Mouse (Mus musculus): ENCODE results near the gene Veph1. TPM values are rescaled to one million over a fixed set of nuclear protein-coding genes. Genes with fewer than 3 reads are reported as not detected.

Gene Veph1
- polyA plus RNA-seq, 1 experiment, result 7.7 TPM

- no peaks in the 10 kb centered on the region; the same call in 1 of the 2 replicates for H3K36me3 ChIP-seq (ENCODE audit: control insufficient read depth, insufficient read depth, low read length)
- H3K4me1 ChIP-seq (ENCODE audit: control insufficient read depth, insufficient read depth, low read length), result no peaks in the 10 kb centered on the region
- 72% methylated on average over 6 of the region's 6 CpGs for WGBS
- no peak for DNase-seq
- no peak overlapping the region for H3K27ac ChIP-seq (ENCODE audit: insufficient read depth, low read depth, low read length)
- TF ChIP-seq POLR2A (IDR thresholded peaks at IDR 0.05; ENCODE audit: low read depth, low read length) (no peak), CTCF (conservative IDR thresholded peaks at IDR 0.05; ENCODE audit: insufficient read depth, insufficient read length, low read depth, low read length) (no peak)
- no peaks in the 10 kb centered on the region for H3K27me3 ChIP-seq (replicated peaks; ENCODE audit: control insufficient read depth, insufficient read depth, low read length)
- H3K4me3 ChIP-seq (ENCODE audit: insufficient read depth, low read depth, low read length), result no peak overlapping the region
Measured at GRCm38 (mm10) chr3:66162612-66163011, 134.0 kb downstream of the Veph1 start.

- H3K36me3 ChIP-seq (ENCODE audit: control insufficient read depth, insufficient read depth, low read length), result no peaks in the 10 kb centered on the region; the same call in 1 of the 2 replicates
- no peaks in the 10 kb centered on the region for H3K27me3 ChIP-seq (replicated peaks; ENCODE audit: control insufficient read depth, insufficient read depth, low read length)
- H3K27ac ChIP-seq (ENCODE audit: insufficient read depth, low read depth, low read length), result no peak overlapping the region
- TF ChIP-seq CTCF (conservative IDR thresholded peaks at IDR 0.05; ENCODE audit: insufficient read depth, insufficient read length, low read depth, low read length) (no peak), POLR2A (IDR thresholded peaks at IDR 0.05; ENCODE audit: low read depth, low read length) (no peak)
- WGBS, result 76% methylated on average over 8 of the region's 8 CpGs
- no peak for DNase-seq
- no peak overlapping the region for H3K4me3 ChIP-seq (ENCODE audit: insufficient read depth, low read depth, low read length)
- H3K4me1 ChIP-seq (ENCODE audit: control insufficient read depth, insufficient read depth, low read length), result no peaks in the 10 kb centered on the region
Measured at GRCm38 (mm10) chr3:66157947-66158346, 138.7 kb downstream of the Veph1 start.

GRCm38 (mm10) chr3:66137601-66138000, 159.0 kb downstream of the Veph1 start:
- H3K27ac ChIP-seq (ENCODE audit: insufficient read depth, low read depth, low read length), result no peak overlapping the region
- H3K27me3 ChIP-seq (replicated peaks; ENCODE audit: control insufficient read depth, insufficient read depth, low read length), result no peaks in the 10 kb centered on the region
- 77% methylated on average over 7 of the region's 7 CpGs for WGBS
- DNase-seq, result no peak
- no peaks in the 10 kb centered on the region for H3K36me3 ChIP-seq (ENCODE audit: control insufficient read depth, insufficient read depth, low read length)
- TF ChIP-seq CTCF (conservative IDR thresholded peaks at IDR 0.05; ENCODE audit: insufficient read depth, insufficient read length, low read depth, low read length) (no peak), POLR2A (IDR thresholded peaks at IDR 0.05; ENCODE audit: low read depth, low read length) (no peak)
- H3K4me1 ChIP-seq (ENCODE audit: control insufficient read depth, insufficient read depth, low read length), result no peaks in the 10 kb centered on the region
- H3K4me3 ChIP-seq (ENCODE audit: insufficient read depth, low read depth, low read length), result no peak overlapping the region

DNA sequence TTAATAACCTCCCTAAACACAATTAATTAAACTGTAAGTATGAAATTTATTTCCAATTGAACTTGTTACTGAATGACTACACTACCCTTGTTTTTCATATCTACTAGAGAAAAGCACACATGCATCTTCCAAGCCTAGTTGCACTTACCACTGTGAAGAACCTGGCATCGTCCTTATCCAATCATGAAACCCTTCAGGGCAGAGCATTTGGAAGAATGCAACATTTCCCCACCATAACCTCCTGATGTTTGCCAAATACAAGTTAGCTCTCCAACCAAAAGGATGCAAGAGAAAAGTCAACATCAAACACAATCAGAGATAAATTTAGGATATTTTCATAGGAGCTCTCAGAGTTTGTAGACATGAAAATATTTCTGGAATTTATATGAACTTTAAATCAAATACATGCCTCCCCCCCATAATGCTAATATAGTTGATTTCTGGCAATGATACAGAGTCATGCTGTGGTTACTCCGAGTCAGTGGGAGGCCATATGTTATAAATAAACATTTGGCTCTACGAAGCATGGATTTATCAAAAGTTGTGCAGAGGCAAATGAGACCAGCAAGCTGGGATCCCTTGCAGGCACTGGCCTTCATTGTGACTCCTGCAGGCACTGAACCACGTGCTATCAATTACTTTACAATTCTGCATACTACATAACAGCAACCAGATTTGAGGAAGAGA, 165.2 kb downstream of the Veph1 start:
- no peak for TF ChIP-seq CTCF (conservative IDR thresholded peaks at IDR 0.05; ENCODE audit: insufficient read depth, insufficient read length, low read depth, low read length)
- no peak for TF ChIP-seq POLR2A (IDR thresholded peaks at IDR 0.05; ENCODE audit: low read depth, low read length)
- Histone ChIP-seq H3K4me1 (ENCODE audit: control insufficient read depth, insufficient read depth, low read length) (no peaks in the 10 kb centered on the region), H3K27me3 (replicated peaks; ENCODE audit: control insufficient read depth, insufficient read depth, low read length) (no peaks in the 10 kb centered on the region), H3K4me3 (ENCODE audit: insufficient read depth, low read depth, low read length) (no peak overlapping the region), H3K27ac (ENCODE audit: insufficient read depth, low read depth, low read length) (no peak overlapping the region), H3K36me3 (ENCODE audit: control insufficient read depth, insufficient read depth, low read length) (no peaks in the 10 kb centered on the region)
- WGBS, result 62% methylated on average over 4 of the region's 4 CpGs
- no peak for DNase-seq

DNA sequence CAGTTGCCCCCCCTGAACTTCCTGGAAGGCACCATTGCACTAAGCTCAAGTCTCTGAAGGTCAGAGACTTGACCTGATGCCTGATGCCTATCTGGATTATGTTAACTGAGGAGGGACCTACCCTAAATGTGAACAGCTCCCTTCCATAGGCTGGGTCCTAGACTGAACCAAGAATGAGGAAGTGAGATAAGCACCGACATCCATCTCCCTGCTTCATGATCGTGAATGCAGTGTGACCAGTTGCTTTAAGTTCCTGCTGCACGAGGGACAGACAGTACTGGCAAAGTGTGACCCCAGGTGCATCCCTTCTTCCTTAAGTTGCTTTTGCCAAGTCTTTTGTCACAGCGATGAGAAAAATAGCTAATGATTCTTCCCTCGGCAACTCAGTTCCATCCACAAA, 166.9 kb downstream of the Veph1 start:
- no peak for TF ChIP-seq CTCF (conservative IDR thresholded peaks at IDR 0.05; ENCODE audit: insufficient read depth, insufficient read length, low read depth, low read length)
- no peak for TF ChIP-seq POLR2A (IDR thresholded peaks at IDR 0.05; ENCODE audit: low read depth, low read length)
- no peaks in the 10 kb centered on the region for H3K27me3 ChIP-seq (replicated peaks; ENCODE audit: control insufficient read depth, insufficient read depth, low read length)
- WGBS, result 62% methylated on average over 5 of the region's 5 CpGs
- no peaks in the 10 kb centered on the region for H3K4me1 ChIP-seq (ENCODE audit: control insufficient read depth, insufficient read depth, low read length)
- DNase-seq, result no peak
- no peak overlapping the region for H3K27ac ChIP-seq (ENCODE audit: insufficient read depth, low read depth, low read length)
- H3K4me3 ChIP-seq (ENCODE audit: insufficient read depth, low read depth, low read length), result no peak overlapping the region
- H3K36me3 ChIP-seq (ENCODE audit: control insufficient read depth, insufficient read depth, low read length), result no peaks in the 10 kb centered on the region

DNA sequence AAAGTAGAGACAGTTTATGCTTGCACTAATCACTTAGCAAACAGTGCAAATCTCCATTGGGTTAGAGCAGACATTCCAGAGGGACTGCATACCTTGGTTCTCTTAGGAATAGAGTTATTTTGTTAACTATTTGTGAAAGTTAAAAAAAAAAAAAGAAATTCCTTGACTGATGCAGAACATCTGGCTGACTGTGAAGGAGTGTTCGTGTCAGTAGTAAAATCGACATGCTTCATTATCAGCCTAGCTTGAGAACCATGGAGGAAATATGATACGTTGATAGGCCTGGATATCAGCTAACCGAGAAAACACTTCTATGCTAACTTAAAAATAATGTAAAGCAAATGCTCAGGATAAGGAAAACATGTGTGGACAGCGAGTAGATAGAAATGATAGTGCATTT, 191.1 kb downstream of the Veph1 start:
- DNase-seq, result no peak
- no peak overlapping the region for H3K27ac ChIP-seq (ENCODE audit: insufficient read depth, low read depth, low read length)
- H3K4me3 ChIP-seq (ENCODE audit: insufficient read depth, low read depth, low read length), result no peak overlapping the region
- H3K36me3 ChIP-seq (ENCODE audit: control insufficient read depth, insufficient read depth, low read length), result no peaks in the 10 kb centered on the region
- H3K27me3 ChIP-seq (replicated peaks; ENCODE audit: control insufficient read depth, insufficient read depth, low read length), result no peaks in the 10 kb centered on the region
- TF ChIP-seq CTCF (conservative IDR thresholded peaks at IDR 0.05; ENCODE audit: insufficient read depth, insufficient read length, low read depth, low read length), result no peak
- 46% methylated on average over 5 of the region's 5 CpGs for WGBS
- H3K4me1 ChIP-seq (ENCODE audit: control insufficient read depth, insufficient read depth, low read length), result no peaks in the 10 kb centered on the region

DNA sequence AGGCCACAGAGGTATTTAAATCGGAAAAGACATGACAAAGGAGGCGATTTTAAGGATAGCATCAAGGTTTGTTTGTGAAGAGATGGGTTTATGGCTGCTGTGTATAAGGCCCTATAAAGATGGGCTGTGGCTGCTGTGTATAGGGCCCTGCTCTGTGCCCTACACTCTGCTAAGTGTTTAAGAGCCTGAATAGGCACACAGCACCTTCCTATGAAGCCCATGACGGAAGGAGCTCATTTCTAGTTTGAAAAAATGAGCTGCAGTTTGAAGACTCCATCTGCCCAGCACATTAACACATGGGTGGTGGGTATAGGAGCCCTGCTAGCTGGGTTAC, 194.1 kb downstream of the Veph1 start:
- Histone ChIP-seq H3K36me3 (ENCODE audit: control insufficient read depth, insufficient read depth, low read length) (no peaks in the 10 kb centered on the region; the same call in 1 of the 2 replicates), H3K4me1 (ENCODE audit: control insufficient read depth, insufficient read depth, low read length) (no peaks in the 10 kb centered on the region; the same call in 1 of the 2 replicates), H3K27ac (ENCODE audit: insufficient read depth, low read depth, low read length) (no peak overlapping the region), H3K4me3 (ENCODE audit: insufficient read depth, low read depth, low read length) (no peak overlapping the region), H3K27me3 (replicated peaks; ENCODE audit: control insufficient read depth, insufficient read depth, low read length) (no peaks in the 10 kb centered on the region)
- DNase-seq, result no peak
- no peak for TF ChIP-seq POLR2A (IDR thresholded peaks at IDR 0.05; ENCODE audit: low read depth, low read length)
- TF ChIP-seq CTCF (conservative IDR thresholded peaks at IDR 0.05; ENCODE audit: insufficient read depth, insufficient read length, low read depth, low read length), result no peak
- 85% methylated on average over 3 of the region's 3 CpGs for WGBS
